Mouse (Mus musculus): ENCODE data around the gene Kpna7.
"Not testable (repeated sequence)": the region's sequence is repeated elsewhere in the genome, so short reads cannot be mapped to it uniquely, and the experiment has no call there.

Kpna7 gene

DNA sequence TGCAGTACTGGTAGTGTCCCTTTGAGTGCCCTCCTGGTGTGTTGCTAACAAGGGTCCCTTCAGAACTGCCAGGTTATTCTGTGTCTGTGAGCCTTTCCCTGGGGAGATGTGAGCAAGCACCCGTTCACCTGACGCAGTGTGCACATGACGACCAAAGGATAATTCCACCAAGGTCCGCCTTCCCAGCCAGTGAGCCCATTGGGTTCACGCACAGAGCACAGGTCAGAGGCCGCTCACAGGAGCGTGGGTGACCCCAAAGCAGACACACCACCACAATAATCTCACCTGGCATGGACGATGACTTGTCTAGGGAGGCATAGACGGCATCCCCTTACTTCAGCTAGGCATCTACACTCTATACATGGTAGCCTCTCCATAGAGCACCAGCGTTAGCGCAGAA, 17.6 kb upstream of the Kpna7 start:
- not testable (repeated sequence) for DNase-seq

DNA sequence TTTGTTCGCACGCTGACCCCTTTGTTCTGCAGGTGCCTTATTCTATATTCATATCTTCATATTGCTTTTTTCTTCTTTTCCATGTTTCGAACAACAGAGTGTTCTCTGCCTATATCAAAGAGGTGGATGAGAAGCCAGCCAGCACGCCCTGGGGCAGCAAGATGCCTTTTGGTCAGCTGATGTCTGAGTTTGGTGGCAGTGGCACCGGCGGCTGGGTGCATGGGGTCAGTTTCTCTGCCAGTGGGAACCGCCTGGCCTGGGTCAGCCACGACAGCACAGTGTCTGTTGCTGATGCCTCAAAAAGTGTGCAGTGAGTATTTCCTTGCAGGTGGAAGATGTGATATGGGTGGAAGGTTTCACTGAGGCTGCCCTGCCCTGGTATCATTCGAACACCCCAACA, 17.1 kb upstream of the Kpna7 start:
- DNase-seq, result no peak

- no peak for DNase-seq
Observed at GRCm38 (mm10) chr5:145098340-145098821, 14.6 kb upstream of the Kpna7 start.

- no peak for DNase-seq
Observed at GRCm38 (mm10) chr5:145096195-145096594, 12.4 kb upstream of the Kpna7 start.

DNA sequence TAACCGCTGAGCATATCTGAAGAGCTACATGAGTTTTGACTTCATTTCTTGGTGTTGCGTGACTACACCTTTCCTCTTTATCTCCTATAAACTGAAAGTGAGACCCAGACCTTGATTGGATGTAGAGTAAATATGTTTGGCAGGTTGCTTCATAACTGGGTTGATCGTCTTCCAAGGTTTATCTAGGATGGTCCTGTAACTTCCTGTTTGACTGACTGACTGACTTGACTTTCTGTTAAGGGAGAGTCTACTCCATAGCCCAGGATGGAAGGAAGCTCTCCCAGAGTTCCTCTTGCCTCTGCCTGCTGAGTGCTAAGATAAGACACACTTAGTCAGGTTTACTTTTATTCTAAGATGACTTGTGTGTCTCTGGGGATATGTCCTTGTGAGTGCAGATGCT, 6.0 kb upstream of the Kpna7 start:
- no peak for DNase-seq

GRCm38 (mm10) chr5:145088186-145088585, 4.4 kb upstream of the Kpna7 start:
- DNase-seq, result no peak

DNA sequence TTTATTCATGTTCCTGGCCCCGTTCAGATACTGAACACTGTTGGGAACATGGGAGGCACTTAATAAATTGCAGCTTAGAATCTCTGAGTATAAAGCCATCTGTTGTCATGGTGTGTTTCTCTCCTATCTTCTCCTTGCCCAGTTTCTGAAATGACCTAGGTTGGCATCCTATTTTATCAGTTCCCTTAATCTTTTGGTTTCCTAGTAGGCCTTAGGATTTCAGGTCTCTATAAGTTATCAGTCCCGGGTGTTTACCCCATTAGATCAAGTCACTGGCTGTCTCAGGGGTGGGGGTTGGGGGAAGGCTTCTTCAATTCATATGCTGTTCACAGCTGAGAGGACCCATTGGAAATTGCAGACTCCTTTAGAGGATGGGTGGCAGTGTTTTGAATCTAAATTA, 992 bp upstream of the Kpna7 start:
- DNase-seq, result no peak

- not testable (repeated sequence) for DNase-seq
Observed at GRCm38 (mm10) chr5:145083201-145083600, 629 bp downstream of the Kpna7 start.

GRCm38 (mm10) chr5:145081866-145082613, 1.8 kb downstream of the Kpna7 start:
- no peak for DNase-seq

- no peak for DNase-seq
Observed at GRCm38 (mm10) chr5:145075081-145075480, 8.7 kb downstream of the Kpna7 start.

GRCm38 (mm10) chr5:145071342-145071741, 12.5 kb downstream of the Kpna7 start:
- DNase-seq, result peak; percentile 15

- peak; percentile 87 for DNase-seq
Observed at GRCm38 (mm10) chr5:145069707-145070106, 14.1 kb downstream of the Kpna7 start.

DNA sequence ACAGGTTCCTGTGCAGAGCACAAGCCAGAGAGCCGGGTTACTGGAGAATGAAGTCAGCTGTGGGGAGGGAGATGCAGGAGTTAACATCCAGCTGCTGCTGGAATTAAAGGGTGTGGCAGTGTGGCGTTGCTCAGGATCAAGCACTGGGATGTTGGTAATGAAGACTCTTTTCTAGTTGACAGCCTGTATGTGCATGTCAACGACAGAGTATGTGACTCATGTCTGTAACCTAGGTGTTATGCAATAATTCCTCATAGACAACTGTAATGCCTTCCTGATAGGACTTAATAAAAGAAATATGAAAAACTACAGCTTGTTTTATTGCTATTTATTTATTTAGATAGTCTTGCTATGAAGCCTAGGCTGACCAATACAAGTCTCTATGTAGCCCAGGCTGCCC, 15.0 kb downstream of the Kpna7 start:
- no peak for DNase-seq

GRCm38 (mm10) chr5:145064765-145065340, 19.0 kb downstream of the Kpna7 start:
- DNase-seq, result no peak

GRCm38 (mm10) chr5:145059524-145059923, 24.3 kb downstream of the Kpna7 start:
- DNase-seq, result no peak

DNA sequence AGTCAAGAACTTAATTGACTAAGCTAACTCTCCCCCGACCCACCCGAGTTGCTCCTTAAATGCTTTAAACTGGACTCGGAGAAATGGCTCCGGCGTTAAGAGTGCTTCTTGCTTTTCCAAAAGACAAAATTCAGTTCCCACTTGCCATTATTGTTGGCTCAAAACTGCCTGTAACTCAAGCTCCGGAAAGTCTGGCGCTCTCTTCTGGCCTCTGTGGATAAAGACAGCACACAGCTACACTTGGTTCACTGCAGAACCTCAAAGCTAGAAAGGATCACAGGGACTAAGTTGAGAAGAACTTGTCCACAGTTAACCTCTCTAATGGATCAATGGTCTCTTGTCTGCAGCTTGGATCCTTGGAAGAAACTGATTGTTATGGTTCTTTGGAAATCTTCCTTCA, 25.1 kb downstream of the Kpna7 start:
- no peak for DNase-seq

GRCm38 (mm10) chr5:145057907-145058306, 25.9 kb downstream of the Kpna7 start:
- no peak for DNase-seq

DNA sequence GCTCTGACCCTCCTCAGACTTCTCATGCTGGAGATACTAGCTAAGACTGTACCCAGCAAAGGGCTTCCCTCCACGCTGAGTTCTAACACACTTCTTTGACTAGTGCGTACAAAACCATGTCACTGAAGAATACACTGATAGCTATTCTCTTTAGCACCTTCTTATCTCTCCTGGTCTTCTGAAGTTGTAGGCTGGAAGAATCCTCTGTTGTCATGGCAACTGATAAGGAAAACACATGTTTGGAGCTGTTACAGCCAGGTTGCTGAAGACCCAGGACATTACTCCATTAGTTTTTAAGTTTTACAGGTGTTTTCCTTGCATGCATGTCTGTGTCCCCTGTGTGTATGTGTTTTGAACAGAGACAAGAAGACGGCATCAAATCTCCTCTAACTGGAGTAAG, 29.6 kb downstream of the Kpna7 start:
- DNase-seq, result not testable (repeated sequence)

GRCm38 (mm10) chr5:145042690-145043089, 41.1 kb downstream of the Kpna7 start, which contains the start of gene 1700018F24Rik:
TSS of gene 1700018F24Rik (plus strand) at chr5:145042990.
- DNase-seq, result not testable (repeated sequence)

GRCm38 (mm10) chr5:145041628-145042027, 42.2 kb downstream of the Kpna7 start:
- DNase-seq, result peak; percentile 21

DNA sequence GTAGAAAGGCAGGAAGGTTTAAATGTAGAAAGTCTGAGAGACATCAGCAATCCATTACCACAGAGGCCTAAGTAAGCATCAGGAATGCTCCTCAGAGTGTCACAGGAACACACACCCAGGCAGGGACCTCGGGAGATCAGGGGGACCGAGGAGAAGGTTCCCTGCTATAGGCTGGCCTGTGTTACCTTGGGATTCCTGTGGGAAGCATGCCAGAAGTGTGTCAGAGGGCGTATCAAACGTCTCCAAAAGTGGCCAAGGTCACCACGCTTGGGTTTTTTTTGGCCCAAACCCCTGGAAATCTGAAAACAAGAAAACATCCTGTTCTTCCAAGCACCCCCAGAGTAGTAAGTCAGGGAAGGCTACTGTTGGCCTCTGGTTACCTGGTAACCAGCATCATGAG, 51.4 kb downstream of the Kpna7 start, which contains the start of gene Gm4871:
Gene Gm4871 (minus strand): TSS at position 364 of the 400 bp plus-strand sequence.
- not testable (repeated sequence) for DNase-seq

GRCm38 (mm10) chr5:145030476-145030875, 53.4 kb downstream of the Kpna7 start:
- DNase-seq, result not testable (repeated sequence)

GRCm38 (mm10) chr5:145020712-145021111, 63.1 kb downstream of the Kpna7 start:
- DNase-seq, result not testable (repeated sequence)

GRCm38 (mm10) chr5:145020254-145020653, 63.6 kb downstream of the Kpna7 start:
- DNase-seq, result not testable (repeated sequence)
